Mouse (Mus musculus) stomach, embryonic 15.5 days (tissue): Measurements from ENCODE around the gene Crocc. TPM values are rescaled to one million over a fixed set of nuclear protein-coding genes. Genes with fewer than 3 reads are reported as not detected.

ENCODE experiments used
- ATAC-seq: fragments of 200-750 bp; cut with Nextera tagmentation; 2 replicates; pipeline ENCODE4 v1.8.0; 2017; ENCODE audit warnings: low read depth, moderate number of reproducible peaks, moderate TSS enrichment; ENCODE audit not compliant: insufficient read depth, low FRiP score
- H3K27ac ChIP-seq: fragments of 300-500 bp; sonication (generic); 2 replicates; pipeline ENCODE4 v1.5.1; 2015; ENCODE audit warnings: mild to moderate bottlenecking, inconsistent platforms
- H3K27me3 ChIP-seq: fragments of 300-500 bp; sonication (generic); replicated peaks from 2 replicates; pipeline ENCODE4 v1.6.1; 2015; ENCODE audit warnings: inconsistent platforms
- H3K36me3 ChIP-seq: fragments of 300-500 bp; sonication (generic); 2 replicates; pipeline ENCODE4 v1.6.1; 2015; ENCODE audit warnings: inconsistent platforms
- H3K4me1 ChIP-seq: fragments of 300-500 bp; sonication (generic); 2 replicates; pipeline ENCODE4 v1.6.1; 2015; ENCODE audit warnings: inconsistent platforms
- H3K4me2 ChIP-seq: fragments of 300-500 bp; sonication (generic); 2 replicates; pipeline ENCODE4 v1.6.1; 2015; ENCODE audit warnings: mild to moderate bottlenecking, inconsistent platforms
- H3K4me3 ChIP-seq: fragments of 300-500 bp; sonication (generic); replicated peaks from 2 replicates; pipeline ENCODE4 v1.5.1; 2015; ENCODE audit warnings: inconsistent platforms
- H3K9ac ChIP-seq: fragments of 300-500 bp; sonication (generic); 2 replicates; pipeline ENCODE4 v1.6.1; 2015; ENCODE audit warnings: inconsistent platforms
- H3K9me3 ChIP-seq: fragments of 300-500 bp; sonication (generic); 2 replicates; pipeline ENCODE4 v1.6.1; 2016; ENCODE audit warnings: inconsistent platforms
- WGBS: fragments of 180-500 bp; shearing (Covaris S2); methylation state at CpG from one replicate; pipeline ENCODE4 v1.1.7; 2015; 5-methylcytosine and 5-hydroxymethylcytosine counted together
- polyA plus RNA-seq: library from polyadenylated mRNA; unstranded; fragments of >200 nt; fragmentation: Nextera tagmentation; extraction: Ambion mirVana; gene quantifications from 2 replicates; pipeline ENCODE4 v1.2.1, GENCODE M21; 2015

The Crocc gene
- polyA plus RNA-seq, 1 experiment from 2014 or later: 4.2 TPM

GRCm38 (mm10) chr4:141078510-141079137 is 18.3 kb upstream of the Crocc start:
- Histone ChIP-seq H3K36me3 (no peaks in the 10 kb centered on the region), H3K4me2 (no peak overlapping the region), H3K4me3 (peak overlapping the region; percentile 93), H3K27me3 (no peaks in the 10 kb centered on the region), H3K27ac (no peak overlapping the region), H3K9ac (no peak overlapping the region), H3K9me3 (no peaks in the 10 kb centered on the region), H3K4me1 (peaks cover 16% of the 10 kb centered on the region)
- WGBS: 70% methylated on average over 18 of the region's 18 CpGs
- no peak for ATAC-seq

GRCm38 (mm10) chr4:141077681-141078509 is 17.5 kb upstream of the Crocc start, which contains the start of gene Necap2:
Necap2 (minus strand) TSS chr4:141078357.
- under 1% methylated on average over 67 of the region's 67 CpGs for WGBS
- H3K9ac ChIP-seq: peak within 1 kb of the TSS; percentile 93
- ATAC-seq: peak; percentile 89
- peaks cover 16% of the 10 kb centered on the region for H3K4me1 ChIP-seq
- H3K27me3 ChIP-seq: no peaks in the 10 kb centered on the region
- H3K36me3 ChIP-seq: peaks cover 4% of the 10 kb centered on the region; the same call in 1 of the 2 replicates
- H3K4me3 ChIP-seq: peak within 1 kb of the TSS; percentile 93
- no peaks in the 10 kb centered on the region for H3K9me3 ChIP-seq
- peak within 1 kb of the TSS; percentile 76 for H3K4me2 ChIP-seq
- H3K27ac ChIP-seq: peak within 1 kb of the TSS; percentile 72

- WGBS: 69% methylated on average over 17 of the region's 17 CpGs
- peaks cover 11% of the 10 kb centered on the region; the same call in 1 of the 2 replicates for H3K36me3 ChIP-seq
- peak overlapping the region; percentile 93 for H3K4me3 ChIP-seq
- ATAC-seq: no peak
- no peaks in the 10 kb centered on the region for H3K27me3 ChIP-seq
- peak overlapping the region; percentile 46; the same call in 1 of the 2 replicates for H3K27ac ChIP-seq
- H3K4me2 ChIP-seq: peak overlapping the region; percentile 76
- H3K4me1 ChIP-seq: peaks cover 16% of the 10 kb centered on the region
- 0 out of 2 replicates have a peak overlapping the region, but pooled peaks have one; percentile 93 for H3K9ac ChIP-seq
- H3K9me3 ChIP-seq: no peaks in the 10 kb centered on the region
Observed at GRCm38 (mm10) chr4:141076761-141077506, 16.6 kb upstream of the Crocc start.

- Histone ChIP-seq H3K4me2 (no peak overlapping the region), H3K4me1 (peaks cover 16% of the 10 kb centered on the region), H3K27me3 (no peaks in the 10 kb centered on the region), H3K9me3 (no peaks in the 10 kb centered on the region), H3K4me3 (no peak overlapping the region), H3K36me3 (peaks cover 34% of the 10 kb centered on the region), H3K27ac (no peak overlapping the region), H3K9ac (no peak overlapping the region)
- no peak; the same call in 1 of the 2 replicates for ATAC-seq
- 89% methylated on average over 4 of the region's 4 CpGs for WGBS
Observed at GRCm38 (mm10) chr4:141074109-141074508, 13.8 kb upstream of the Crocc start.

- H3K27ac ChIP-seq: no peak overlapping the region
- peaks cover 16% of the 10 kb centered on the region for H3K4me1 ChIP-seq
- ATAC-seq: no peak
- H3K4me3 ChIP-seq: no peak overlapping the region
- peaks cover 38% of the 10 kb centered on the region for H3K36me3 ChIP-seq
- no peak overlapping the region for H3K4me2 ChIP-seq
- H3K9me3 ChIP-seq: no peaks in the 10 kb centered on the region
- no peak overlapping the region for H3K9ac ChIP-seq
- WGBS: 72% methylated on average over 9 of the region's 9 CpGs
- H3K27me3 ChIP-seq: no peaks in the 10 kb centered on the region
Observed at GRCm38 (mm10) chr4:141073661-141074060, 13.3 kb upstream of the Crocc start.

- Histone ChIP-seq H3K27ac (no peak overlapping the region), H3K4me2 (no peak overlapping the region), H3K9ac (no peak overlapping the region), H3K9me3 (no peaks in the 10 kb centered on the region), H3K4me3 (no peak overlapping the region), H3K27me3 (no peaks in the 10 kb centered on the region), H3K4me1 (peaks cover 17% of the 10 kb centered on the region), H3K36me3 (peaks cover 49% of the 10 kb centered on the region)
- no peak for ATAC-seq
- 87% methylated on average over 11 of the region's 11 CpGs for WGBS
Observed at GRCm38 (mm10) chr4:141072502-141072901, 12.2 kb upstream of the Crocc start.

GRCm38 (mm10) chr4:141069731-141070130 is 9.4 kb upstream of the Crocc start:
- H3K36me3 ChIP-seq: peaks cover 67% of the 10 kb centered on the region
- H3K27ac ChIP-seq: no peak overlapping the region
- peaks cover 8% of the 10 kb centered on the region for H3K4me1 ChIP-seq
- 64% methylated on average over 4 of the region's 4 CpGs for WGBS
- no peak overlapping the region for H3K4me2 ChIP-seq
- no peak overlapping the region for H3K9ac ChIP-seq
- no peaks in the 10 kb centered on the region for H3K27me3 ChIP-seq
- no peak overlapping the region for H3K4me3 ChIP-seq
- ATAC-seq: no peak
- H3K9me3 ChIP-seq: no peaks in the 10 kb centered on the region

GRCm38 (mm10) chr4:141068655-141069054 is 8.3 kb upstream of the Crocc start:
- H3K9me3 ChIP-seq: no peaks in the 10 kb centered on the region
- no peak overlapping the region for H3K4me2 ChIP-seq
- no peak overlapping the region for H3K4me3 ChIP-seq
- peaks cover 67% of the 10 kb centered on the region for H3K36me3 ChIP-seq
- no peak overlapping the region for H3K9ac ChIP-seq
- H3K4me1 ChIP-seq: peaks cover 8% of the 10 kb centered on the region
- ATAC-seq: peak; percentile 20; the same call in 1 of the 2 replicates
- H3K27me3 ChIP-seq: no peaks in the 10 kb centered on the region
- H3K27ac ChIP-seq: no peak overlapping the region
- WGBS: 82% methylated on average over 8 of the region's 8 CpGs

- whole genome bisulfite sequencing: 81% methylated on average over 9 of the region's 9 CpGs
Observed at GRCm38 (mm10) chr4:141067516-141068046, 7.2 kb upstream of the Crocc start.

GRCm38 (mm10) chr4:141066709-141067515 is 6.6 kb upstream of the Crocc start:
- Histone ChIP-seq H3K27ac (peak overlapping the region; percentile 40; the same call in 1 of the 2 replicates), H3K4me1 (peaks cover 8% of the 10 kb centered on the region), H3K27me3 (no peaks in the 10 kb centered on the region), H3K9me3 (no peaks in the 10 kb centered on the region), H3K4me3 (no peak overlapping the region), H3K36me3 (peaks cover 56% of the 10 kb centered on the region), H3K4me2 (no peak overlapping the region), H3K9ac (no peak overlapping the region)
- ATAC-seq: no peak
- WGBS: 71% methylated on average over 12 of the region's 12 CpGs

More at GRCm38 (mm10) chr4:141067516-141068046, 7.2 kb upstream of the Crocc start:
- H3K9me3 ChIP-seq: no peaks in the 10 kb centered on the region
- H3K9ac ChIP-seq: no peak overlapping the region
- peaks cover 61% of the 10 kb centered on the region for H3K36me3 ChIP-seq
- H3K27ac ChIP-seq: peak overlapping the region; percentile 40; the same call in 1 of the 2 replicates
- no peaks in the 10 kb centered on the region for H3K27me3 ChIP-seq
- ATAC-seq: no peak
- no peak overlapping the region for H3K4me2 ChIP-seq
- peaks cover 8% of the 10 kb centered on the region for H3K4me1 ChIP-seq
- no peak overlapping the region for H3K4me3 ChIP-seq

GRCm38 (mm10) chr4:141065123-141065522 is 4.8 kb upstream of the Crocc start:
- Histone ChIP-seq H3K4me3 (no peak overlapping the region), H3K27ac (no peak overlapping the region; the same call in 1 of the 2 replicates), H3K9ac (no peak overlapping the region), H3K36me3 (peaks cover 43% of the 10 kb centered on the region), H3K4me2 (no peak overlapping the region), H3K9me3 (no peaks in the 10 kb centered on the region), H3K27me3 (no peaks in the 10 kb centered on the region), H3K4me1 (peaks cover 8% of the 10 kb centered on the region)
- WGBS: 7% methylated on average over 8 of the region's 8 CpGs
- ATAC-seq: no peak
